Mouse (Mus musculus): ENCODE data around the gene Cyth3. TPM values are rescaled to one million over a fixed set of nuclear protein-coding genes. Genes with fewer than 3 reads are reported as not detected.

Gene Cyth3
- total RNA-seq, 2 experiments from 2014 or later: 10.7 to 15.8 TPM

DNA sequence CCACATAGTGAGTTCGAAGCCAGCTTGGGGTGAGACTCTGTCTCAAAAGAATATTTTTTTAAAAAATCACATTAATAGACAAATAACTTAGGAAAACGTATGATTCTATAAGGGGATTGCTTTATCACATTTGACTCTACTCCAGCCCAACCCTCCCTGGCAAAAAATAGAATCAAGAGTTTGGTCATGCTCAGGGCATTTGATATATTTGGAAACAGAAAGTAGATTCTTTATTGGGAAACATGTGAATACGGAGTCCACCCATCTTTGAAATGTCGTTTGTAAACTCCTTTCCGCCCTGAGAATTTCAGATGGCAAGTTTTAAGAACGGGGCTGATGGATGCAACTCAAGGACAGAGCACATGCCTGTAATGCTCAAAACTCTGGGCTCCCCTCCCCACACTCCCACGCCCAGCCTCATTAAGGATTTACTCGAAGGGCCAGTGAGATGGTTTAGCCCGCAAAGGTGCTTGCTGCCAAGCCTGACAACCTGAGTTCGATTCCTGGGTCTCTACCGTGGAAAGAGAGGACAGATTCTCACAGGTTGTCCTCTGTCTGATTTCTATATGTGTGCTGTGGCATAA lies 28.6 kb upstream of the Cyth3 start:
- no peak for DNase-seq
- intact Hi-C loops (cut with DNase I): no loop called here
- Histone ChIP-seq H3K4me3 (no peak overlapping the region; the same call in 1 of the 2 replicates), H3K27ac (peak overlapping the region; percentile 51)
- TF ChIP-seq CTCF (IDR thresholded peaks at IDR 0.05): no peak

DNA sequence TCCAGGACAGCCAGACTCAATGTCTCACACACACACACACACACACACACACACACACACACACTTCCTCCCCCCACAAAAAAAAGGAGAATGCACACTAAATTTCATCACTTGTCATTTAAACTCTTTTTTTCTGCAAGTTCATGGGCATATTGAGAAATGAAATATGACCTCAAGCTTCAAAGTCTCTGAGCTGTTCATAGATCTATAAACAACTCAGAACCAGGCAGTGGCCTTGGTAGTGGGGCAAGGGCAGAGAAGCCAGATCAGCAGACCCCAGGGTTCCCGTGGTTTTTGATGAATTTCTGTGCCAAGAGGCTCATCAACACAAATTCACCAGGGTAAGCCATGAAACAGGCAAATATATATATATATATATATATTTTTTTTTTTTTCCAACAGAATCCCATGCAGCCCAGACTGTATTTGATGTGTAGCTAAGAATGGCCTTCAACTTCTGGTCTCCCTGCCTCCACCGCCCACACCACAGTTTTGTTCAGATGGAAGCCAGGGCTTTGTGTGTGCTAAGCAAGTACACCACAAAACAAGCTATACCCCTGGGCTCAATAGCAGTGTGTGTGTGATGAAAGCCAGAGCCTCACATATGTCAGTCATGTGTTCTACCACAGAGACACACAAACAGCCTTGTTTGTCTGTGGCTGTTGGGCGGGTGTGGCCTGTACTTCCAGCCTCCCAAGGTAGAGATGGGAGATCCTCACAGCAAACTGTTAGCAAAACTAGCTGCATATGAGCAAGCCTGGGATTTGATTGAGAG lies 27.8 kb upstream of the Cyth3 start:
- DNase-seq: no peak
- intact Hi-C loops (cut with DNase I): no loop called here
- H3K27ac ChIP-seq: no peak overlapping the region
- TF ChIP-seq CTCF (IDR thresholded peaks at IDR 0.05): no peak
- no peak overlapping the region for H3K4me3 ChIP-seq

DNA sequence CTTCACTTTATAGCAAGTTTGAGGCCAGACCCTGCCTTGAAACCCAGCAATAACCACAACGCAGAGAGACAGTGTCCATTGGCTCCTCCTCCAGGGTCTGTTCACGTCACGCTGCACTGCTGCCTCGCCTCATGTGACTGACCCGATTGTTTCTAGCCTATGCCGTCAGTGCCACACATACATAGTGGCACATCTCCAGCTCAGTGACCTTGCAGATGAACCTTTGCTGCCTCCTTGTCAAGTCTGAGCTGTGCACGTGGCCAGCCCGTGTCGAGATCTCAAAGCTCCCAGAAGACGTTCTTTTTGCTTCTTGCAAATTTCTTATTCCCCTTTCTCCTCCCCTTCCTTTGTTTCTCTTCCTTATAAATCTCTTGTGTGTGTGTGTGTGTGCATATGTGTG lies 20.2 kb upstream of the Cyth3 start:
- TF ChIP-seq CTCF (IDR thresholded peaks at IDR 0.05): no peak
- DNase-seq: no peak
- Histone ChIP-seq H3K4me3 (no peak overlapping the region), H3K27ac (no peak overlapping the region)
- intact Hi-C loops (cut with DNase I): no loop called here

- Histone ChIP-seq H3K4me3 (no peak overlapping the region), H3K27ac (no peak overlapping the region)
- intact Hi-C loops (cut with DNase I): no loop called here
- TF ChIP-seq CTCF (IDR thresholded peaks at IDR 0.05): no peak
- DNase-seq: no peak
Measured at GRCm38 (mm10) chr5:143604157-143604774, 18.0 kb upstream of the Cyth3 start.

DNA sequence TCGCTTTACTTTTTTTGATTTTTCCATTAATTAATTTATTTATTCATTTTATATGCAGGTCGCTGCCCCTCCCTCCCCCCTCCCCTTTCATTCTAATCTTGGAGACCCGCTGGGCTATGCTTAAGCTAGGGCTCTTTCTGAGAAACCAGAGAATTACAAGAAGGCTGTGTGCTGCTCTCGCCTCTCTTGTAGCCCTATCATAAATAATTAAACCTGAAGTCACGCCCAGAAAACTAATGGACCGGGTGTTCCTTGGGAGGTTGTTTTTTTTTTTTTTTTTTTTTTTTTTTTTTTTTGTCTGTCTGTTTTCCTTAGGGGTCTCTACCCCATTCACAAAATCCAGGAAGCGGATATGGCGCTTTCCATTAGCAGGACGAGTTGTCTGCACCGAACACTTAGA lies 15.5 kb upstream of the Cyth3 start:
- no peak overlapping the region for H3K4me3 ChIP-seq
- TF ChIP-seq CTCF (IDR thresholded peaks at IDR 0.05): no peak
- DNase-seq: no peak
- no peak overlapping the region for H3K27ac ChIP-seq
- intact Hi-C loops (cut with DNase I): no loop called here

- Histone ChIP-seq H3K4me3 (no peak overlapping the region), H3K27ac (no peak overlapping the region)
- TF ChIP-seq CTCF (IDR thresholded peaks at IDR 0.05): no peak
- intact Hi-C loops (cut with DNase I): no loop called here
- DNase-seq: no peak
Measured at GRCm38 (mm10) chr5:143608175-143608574, 14.1 kb upstream of the Cyth3 start.

DNA sequence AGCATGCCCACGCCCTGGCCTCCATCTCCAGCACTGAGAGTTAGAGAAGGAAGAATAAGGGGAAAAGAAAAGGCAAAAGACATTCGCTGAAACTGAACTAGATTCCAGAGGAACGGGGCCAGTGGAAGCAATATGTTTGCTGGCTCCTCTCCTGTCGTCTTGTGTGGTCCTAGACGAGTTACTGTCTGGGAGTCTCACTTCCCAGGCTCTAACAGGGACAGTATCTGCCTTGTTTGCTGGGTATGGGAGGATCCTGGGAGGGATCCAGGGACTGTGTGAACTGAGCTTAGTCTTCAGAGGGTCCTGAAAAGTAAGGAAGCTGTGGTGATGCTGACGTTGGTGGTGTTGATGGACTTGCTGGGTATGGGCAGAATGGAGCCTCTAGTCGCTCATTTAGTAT lies 10.3 kb upstream of the Cyth3 start:
- no peak for TF ChIP-seq CTCF (IDR thresholded peaks at IDR 0.05)
- intact Hi-C loops (cut with DNase I): no loop called here
- H3K27ac ChIP-seq: no peak overlapping the region
- no peak overlapping the region for H3K4me3 ChIP-seq
- no peak for DNase-seq

- H3K27ac ChIP-seq: no peak overlapping the region
- no peak for DNase-seq
- TF ChIP-seq CTCF (IDR thresholded peaks at IDR 0.05): no peak
- no peak overlapping the region for H3K4me3 ChIP-seq
- intact Hi-C loops (cut with DNase I): no loop called here
Measured at GRCm38 (mm10) chr5:143613265-143613664, 9.0 kb upstream of the Cyth3 start.

DNA sequence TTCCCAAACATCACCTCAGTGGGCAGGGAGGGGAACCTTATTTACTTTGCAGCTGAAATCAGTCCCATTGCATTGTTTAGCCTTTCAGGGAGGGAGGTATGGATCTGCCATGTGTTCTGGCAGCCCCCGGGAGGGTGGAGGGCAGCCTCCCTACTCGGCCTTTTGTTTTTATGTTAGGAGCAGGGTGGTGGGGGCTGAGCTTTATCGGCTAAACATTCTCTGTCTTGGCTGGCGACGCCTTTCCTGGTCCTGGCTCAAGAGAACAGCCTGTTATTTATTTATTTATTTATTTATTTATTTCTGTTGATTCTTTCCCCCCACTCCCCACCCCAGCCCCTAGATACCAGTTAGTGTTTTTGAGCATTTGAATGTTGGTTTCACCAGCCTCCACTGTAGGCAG lies 7.7 kb upstream of the Cyth3 start:
- intact Hi-C loops (cut with DNase I): no loop called here
- no peak overlapping the region for H3K4me3 ChIP-seq
- TF ChIP-seq CTCF (IDR thresholded peaks at IDR 0.05): no peak
- H3K27ac ChIP-seq: 0 out of 2 replicates have a peak overlapping the region, but pooled peaks have one; percentile 1
- no peak for DNase-seq

GRCm38 (mm10) chr5:143615353-143615752 lies 6.9 kb upstream of the Cyth3 start:
- H3K27ac ChIP-seq: no peak overlapping the region
- H3K4me3 ChIP-seq: no peak overlapping the region
- no peak for TF ChIP-seq CTCF (IDR thresholded peaks at IDR 0.05)
- intact Hi-C loops (cut with DNase I): no loop called here
- no peak for DNase-seq

GRCm38 (mm10) chr5:143616116-143616515 lies 6.1 kb upstream of the Cyth3 start:
- no peak for TF ChIP-seq CTCF (IDR thresholded peaks at IDR 0.05)
- DNase-seq: no peak
- H3K4me3 ChIP-seq: no peak overlapping the region
- H3K27ac ChIP-seq: no peak overlapping the region
- intact Hi-C loops (cut with DNase I): no loop called here

DNA sequence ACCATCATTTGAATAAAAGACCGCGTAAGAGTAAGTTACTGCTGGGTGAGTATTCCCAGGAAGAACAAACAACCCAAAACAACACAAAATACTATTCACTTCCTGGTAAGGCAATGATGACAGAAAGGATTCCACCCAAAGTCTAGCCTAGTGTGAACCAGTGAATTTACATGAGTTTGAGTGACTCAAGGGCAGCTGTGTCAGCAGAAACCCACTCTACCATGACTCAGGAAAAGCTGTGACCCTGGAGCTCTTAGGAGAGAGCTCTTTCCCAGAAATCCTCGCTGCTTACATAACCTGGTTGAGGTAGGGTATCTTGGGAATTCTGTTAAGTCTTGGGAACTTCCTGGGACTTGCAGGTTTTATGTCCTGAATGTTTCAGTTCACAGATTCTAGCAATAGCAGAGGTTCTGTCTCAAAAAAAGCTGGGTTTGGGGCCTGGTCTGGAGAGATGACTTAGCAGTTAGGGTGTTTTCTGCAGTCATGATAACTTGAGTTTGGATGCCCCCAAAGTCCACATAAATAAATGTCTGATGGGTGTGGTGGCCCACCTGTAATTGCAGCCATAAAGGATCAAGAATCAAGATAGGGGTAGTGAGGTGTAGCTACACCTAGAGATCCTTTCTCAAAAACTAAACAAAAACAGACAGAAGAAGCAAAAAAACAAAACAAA lies 5.5 kb upstream of the Cyth3 start:
- intact Hi-C loops (cut with DNase I): no loop called here
- DNase-seq: no peak
- Histone ChIP-seq H3K4me3 (no peak overlapping the region), H3K27ac (peak overlapping the region; percentile 29; the same call in 1 of the 2 replicates)
- no peak for TF ChIP-seq CTCF (IDR thresholded peaks at IDR 0.05)

Data from gastrocnemius, adult 2 months (tissue).